Comparison of ENCODE assay signal across 7 mouse cellular contexts in genomic region chr9:37430582-37430981, GRCm38 (mm10). TPM values are rescaled to one million over a fixed set of nuclear protein-coding genes. Genes with fewer than 3 reads are reported as not detected.
DNase-seq lines count a peak whose midpoint lies in the region; ATAC-seq and TF ChIP-seq lines count a peak whose summit lies in the region.

No protein-coding gene starts in this region.

- no peaks in the 10 kb centered on the region for H3K9me3 ChIP-seq in intestine, embryonic 16.5 days (ENCODE audit: control insufficient read depth, low read length)
- no peaks in the 10 kb centered on the region for H3K9me3 ChIP-seq in midbrain, embryonic 13.5 days

- H3K36me3 ChIP-seq in intestine, embryonic 16.5 days (ENCODE audit: control insufficient read depth, insufficient read depth, low read length), result no peaks in the 10 kb centered on the region
- no peaks in the 10 kb centered on the region for H3K36me3 ChIP-seq in midbrain, embryonic 13.5 days
- H3K36me3 ChIP-seq in small intestine, adult 2 months (ENCODE audit: control insufficient read depth, insufficient read depth, low read length), result no peaks in the 10 kb centered on the region

- H3K4me1 ChIP-seq in intestine, embryonic 16.5 days (ENCODE audit: control insufficient read depth, insufficient read depth, low read length), result peaks cover 14% of the 10 kb centered on the region
- peaks cover 34% of the 10 kb centered on the region for H3K4me1 ChIP-seq in midbrain, embryonic 13.5 days (replicated peaks)
- peaks cover 6% of the 10 kb centered on the region; the same call in 1 of the 2 replicates for H3K4me1 ChIP-seq in small intestine, adult 2 months (ENCODE audit: control insufficient read depth, insufficient read depth, insufficient read length, low read length)

- WGBS in intestine, embryonic 16.5 days, result 2% methylated on average over 12 of the region's 12 CpGs
- WGBS in midbrain, embryonic 13.5 days, result 2% methylated on average over 12 of the region's 12 CpGs
- WGBS in small intestine, adult 2 months, result 1% methylated on average over 12 of the region's 12 CpGs

- H3K9ac ChIP-seq in intestine, embryonic 16.5 days (ENCODE audit: low read depth, low read length), result no peak overlapping the region
- H3K9ac ChIP-seq in midbrain, embryonic 13.5 days (replicated peaks), result no peak overlapping the region

- peaks cover 68% of the 10 kb centered on the region for H3K27me3 ChIP-seq in intestine, embryonic 16.5 days (replicated peaks; ENCODE audit: control insufficient read depth, insufficient read depth, low read length)
- H3K27me3 ChIP-seq in midbrain, embryonic 13.5 days, result peaks cover 91% of the 10 kb centered on the region
- H3K27me3 ChIP-seq in small intestine, adult 2 months (ENCODE audit: control insufficient read depth, insufficient read depth, low read length), result peaks cover 33% of the 10 kb centered on the region

- H3K4me3 ChIP-seq in intestine, embryonic 16.5 days (ENCODE audit: low read length), result peak overlapping the region; percentile 27; the same call in 1 of the 2 replicates
- peak overlapping the region; percentile 41 for H3K4me3 ChIP-seq in midbrain, embryonic 13.5 days (replicated peaks)
- H3K4me3 ChIP-seq in small intestine, adult 2 months (ENCODE audit: low read depth, low read length), result peak overlapping the region; percentile 24; the same call in 1 of the 2 replicates

- ATAC-seq in intestine, embryonic 16.5 days, result peak; percentile 67
- ATAC-seq in midbrain, embryonic 13.5 days, result peak; percentile 80

- H3K27ac ChIP-seq in intestine, embryonic 16.5 days (ENCODE audit: low read length), result no peak overlapping the region
- no peak overlapping the region for H3K27ac ChIP-seq in midbrain, embryonic 13.5 days
- no peak overlapping the region for H3K27ac ChIP-seq in small intestine, adult 2 months (ENCODE audit: insufficient read depth, low read depth, low read length)

- peak; percentile 88 for TF ChIP-seq CTCF in small intestine, adult 2 months (IDR thresholded peaks at IDR 0.05; ENCODE audit: extremely low read depth, insufficient read length, insufficient replicate concordance, low read depth, low read length)

- TF ChIP-seq POLR2A in small intestine, adult 2 months (IDR thresholded peaks at IDR 0.05; ENCODE audit: low read depth, low read length), result no peak

- peak overlapping the region; percentile 39 for H3K4me2 ChIP-seq in intestine, embryonic 16.5 days (ENCODE audit: low read depth, low read length)
- peak overlapping the region; percentile 41 for H3K4me2 ChIP-seq in midbrain, embryonic 13.5 days (replicated peaks)

- intact Hi-C loops in left cerebral cortex, postnatal 25 days (cut with DNase I), result loop anchor here (2.0 to 5.0 kb wide), 4 partner anchors 30 to 502 kb away; no protein-coding TSS in a partner anchor

- DNase-seq in adrenal gland, adult 8-10 months, result peak; percentile 69
- DNase-seq in embryo, embryonic 11 days, result peak; percentile 93
- DNase-seq in gonadal fat pad, adult 2 months (ENCODE audit: low read depth), result peak; percentile 9
- peak; percentile 91 to 98 for DNase-seq in left cerebral cortex, postnatal 25 days (ENCODE audit: low spot score in 2 of 2)

RNA-seq across cellular contexts. Expression of gene Robo3, which starts 2.5 kb away (rescaled TPM):
- 1 to 10 TPM; 1.3 to 2.1 (median 1.7) TPM for total RNA-seq in adrenal gland, adult 8-10 months (2022)
- 0.25 and 0.34 TPM in 2 replicates for polyA plus RNA-seq in gonadal fat pad, adult 2 months (2012; rRNA removed)
- polyA plus RNA-seq in intestine, embryonic 16.5 days (2015; fragmentation: Nextera tagmentation; extraction: Ambion mirVana), result 0.07 TPM in 1 of 2 replicates, not detected in the other
- total RNA-seq in left cerebral cortex, postnatal 25 days (2021), result 10 to 100 TPM; 33.4 to 33.6 TPM
- polyA plus RNA-seq in midbrain, embryonic 13.5 days (2015; fragmentation: Nextera tagmentation; extraction: Ambion mirVana), result 20.5 and 22.4 TPM in 2 replicates
- polyA plus RNA-seq in small intestine, adult 2 months (2012; rRNA removed), result 0.96 and 1.9 TPM in 2 replicates

RNA-seq across cellular contexts. Expression of gene Robo4, which starts 28.9 kb away (rescaled TPM):
- total RNA-seq in adrenal gland, adult 8-10 months (2022), result 10 to 100 TPM; 24.3 to 37.8 (median 29.3) TPM
- polyA plus RNA-seq in gonadal fat pad, adult 2 months (2012; rRNA removed), result 27.9 and 34.2 TPM in 2 replicates
- polyA plus RNA-seq in intestine, embryonic 16.5 days (2015; fragmentation: Nextera tagmentation; extraction: Ambion mirVana), result 11.7 and 13.9 TPM in 2 replicates
- 1 to 10 TPM; 6.7 to 7.3 TPM for total RNA-seq in left cerebral cortex, postnatal 25 days (2021)
- 4.0 and 4.9 TPM in 2 replicates for polyA plus RNA-seq in midbrain, embryonic 13.5 days (2015; fragmentation: Nextera tagmentation; extraction: Ambion mirVana)
- 5.1 and 12.0 TPM in 2 replicates for polyA plus RNA-seq in small intestine, adult 2 months (2012; rRNA removed)

RNA-seq across cellular contexts. Expression of gene Msantd2, which starts 58.5 kb away (rescaled TPM):
- total RNA-seq in adrenal gland, adult 8-10 months (2022), result 10 to 100 TPM; 17.2 to 33.2 (median 22.6) TPM
- polyA plus RNA-seq in gonadal fat pad, adult 2 months (2012; rRNA removed), result 9.2 and 10.4 TPM in 2 replicates
- 8.1 and 10.9 TPM in 2 replicates for polyA plus RNA-seq in intestine, embryonic 16.5 days (2015; fragmentation: Nextera tagmentation; extraction: Ambion mirVana)
- 10 to 100 TPM; 20.9 to 23.0 TPM for total RNA-seq in left cerebral cortex, postnatal 25 days (2021)
- polyA plus RNA-seq in midbrain, embryonic 13.5 days (2015; fragmentation: Nextera tagmentation; extraction: Ambion mirVana), result 36.5 and 39.5 TPM in 2 replicates
- polyA plus RNA-seq in small intestine, adult 2 months (2012; rRNA removed), result 11.8 and 16.2 TPM in 2 replicates

Comparison
In these comparisons a context has a peak if more than half of its experiments do, and no peak if none do; other contexts are left out.
1. DNase-seq: peak in every context shown above with its lines; median percentile 94 in left cerebral cortex, postnatal 25 days; 93 in embryo, embryonic 11 days; 69 in adrenal gland, adult 8-10 months; 9 in gonadal fat pad, adult 2 months.